Mouse (Mus musculus) cerebellum, postnatal 14 days (tissue): ENCODE data around the gene Nckap5.
A peak's percentile ranks its signal among the peaks of the same experiment; 100 is the strongest.

Source experiments
- DNase-seq, 2 experiments: peaks; one replicate each; pipeline ENCODE4 v3.0.0; 2021; ENCODE audit warnings: mixed read lengths in 2 of 2

Gene Nckap5

GRCm38 (mm10) chr1:126693585-126693984, 137.0 kb downstream of the Nckap5 start:
- DNase-seq = no peak

- DNase-seq = no peak
Observed at GRCm38 (mm10) chr1:126688593-126688992, 142.0 kb downstream of the Nckap5 start.

- peak; percentile 76 to 85 for DNase-seq
Observed at GRCm38 (mm10) chr1:126686678-126687077, 143.9 kb downstream of the Nckap5 start.

- DNase-seq = peak; percentile 72
Observed at GRCm38 (mm10) chr1:126683621-126684445, 146.8 kb downstream of the Nckap5 start.

GRCm38 (mm10) chr1:126681773-126682172, 148.8 kb downstream of the Nckap5 start:
- DNase-seq = no peak

GRCm38 (mm10) chr1:126679348-126679747, 151.3 kb downstream of the Nckap5 start:
- DNase-seq = no peak

GRCm38 (mm10) chr1:126677280-126677679, 153.3 kb downstream of the Nckap5 start:
- no peak for DNase-seq

GRCm38 (mm10) chr1:126676769-126677168, 153.8 kb downstream of the Nckap5 start:
- no peak for DNase-seq

GRCm38 (mm10) chr1:126675142-126675541, 155.5 kb downstream of the Nckap5 start:
- DNase-seq = no peak

- DNase-seq = no peak
Observed at GRCm38 (mm10) chr1:126673238-126673637, 157.4 kb downstream of the Nckap5 start.

GRCm38 (mm10) chr1:126670507-126670906, 160.1 kb downstream of the Nckap5 start:
- DNase-seq = no peak

- no peak for DNase-seq
Observed at GRCm38 (mm10) chr1:126660098-126660999, 170.2 kb downstream of the Nckap5 start.

GRCm38 (mm10) chr1:126658731-126659130, 171.9 kb downstream of the Nckap5 start:
- DNase-seq = no peak

- DNase-seq = peak; percentile 50 to 64
Observed at GRCm38 (mm10) chr1:126656246-126656645, 174.4 kb downstream of the Nckap5 start.

GRCm38 (mm10) chr1:126652085-126652484, 178.5 kb downstream of the Nckap5 start:
- DNase-seq = no peak

- DNase-seq = no peak
Observed at GRCm38 (mm10) chr1:126650806-126651205, 179.8 kb downstream of the Nckap5 start.

- DNase-seq = no peak
Observed at GRCm38 (mm10) chr1:126642751-126643150, 187.8 kb downstream of the Nckap5 start.

GRCm38 (mm10) chr1:126639463-126639862, 191.1 kb downstream of the Nckap5 start:
- no peak for DNase-seq

- DNase-seq = no peak
Observed at GRCm38 (mm10) chr1:126637515-126637914, 193.1 kb downstream of the Nckap5 start.

GRCm38 (mm10) chr1:126626206-126626605, 204.4 kb downstream of the Nckap5 start:
- no peak for DNase-seq

- no peak for DNase-seq
Observed at GRCm38 (mm10) chr1:126622036-126622435, 208.6 kb downstream of the Nckap5 start.

GRCm38 (mm10) chr1:126617464-126618041, 213.0 kb downstream of the Nckap5 start:
- DNase-seq = no peak

- DNase-seq = no peak
Observed at GRCm38 (mm10) chr1:126616964-126617363, 213.6 kb downstream of the Nckap5 start.
